Mouse (Mus musculus) naive thymus-derived CD4-positive, alpha-beta T cell, adult 2 months (primary cell): ENCODE measurements around the gene Zpbp2.

Source experiments
- DNase-seq: peaks from one replicate; pipeline ENCODE4 v3.0.0-alpha.2; 2011; ENCODE audit warnings: low read depth

The Zpbp2 gene

GRCm38 (mm10) chr11:98590548-98591445 lies 39.9 kb downstream of the Zpbp2 start:
- no peak for DNase-seq

- peak; percentile 55 for DNase-seq
Measured at GRCm38 (mm10) chr11:98595021-98595420, 44.1 kb downstream of the Zpbp2 start.

GRCm38 (mm10) chr11:98595473-98595872 lies 44.6 kb downstream of the Zpbp2 start:
- DNase-seq: no peak

DNA sequence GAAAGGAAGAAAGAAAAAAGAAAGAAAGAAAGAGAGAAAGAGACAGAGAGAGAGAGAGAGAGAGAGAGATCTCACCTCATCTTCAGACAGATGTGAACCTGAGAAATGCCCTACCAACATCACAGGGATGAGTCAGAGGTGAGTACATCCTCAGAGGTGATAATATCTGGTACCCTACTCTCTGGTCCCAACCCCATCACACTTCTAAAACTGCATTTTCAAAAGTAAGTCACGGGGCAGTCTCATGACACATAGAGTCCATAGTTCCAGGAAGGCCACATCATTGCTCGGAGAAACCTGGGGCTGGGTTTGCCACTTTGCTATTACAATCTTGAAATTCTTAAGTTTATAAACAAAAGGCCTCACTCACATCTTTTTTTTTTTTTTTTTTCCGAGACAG lies 45.1 kb downstream of the Zpbp2 start:
- DNase-seq: no peak

DNA sequence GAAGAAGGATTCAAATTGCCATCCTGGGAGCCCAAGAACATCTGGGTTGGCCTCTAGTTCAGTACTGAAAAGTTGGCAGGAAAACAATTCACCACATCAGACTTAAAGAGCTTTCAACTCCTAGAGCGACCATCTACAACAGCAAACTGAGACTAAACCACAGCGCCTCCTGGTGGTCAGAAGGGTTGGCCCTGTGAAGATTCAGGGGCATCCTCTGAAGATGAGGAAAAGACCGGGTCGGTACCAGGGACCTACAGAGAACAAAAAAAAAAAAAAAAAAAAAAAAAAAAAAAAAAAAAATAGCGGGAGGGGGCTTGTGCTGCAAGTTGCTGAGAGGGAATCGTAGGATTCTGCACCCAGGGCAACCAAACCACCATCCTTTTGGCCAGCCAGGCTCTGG lies 46.5 kb downstream of the Zpbp2 start:
- peak; percentile 94 for DNase-seq

DNA sequence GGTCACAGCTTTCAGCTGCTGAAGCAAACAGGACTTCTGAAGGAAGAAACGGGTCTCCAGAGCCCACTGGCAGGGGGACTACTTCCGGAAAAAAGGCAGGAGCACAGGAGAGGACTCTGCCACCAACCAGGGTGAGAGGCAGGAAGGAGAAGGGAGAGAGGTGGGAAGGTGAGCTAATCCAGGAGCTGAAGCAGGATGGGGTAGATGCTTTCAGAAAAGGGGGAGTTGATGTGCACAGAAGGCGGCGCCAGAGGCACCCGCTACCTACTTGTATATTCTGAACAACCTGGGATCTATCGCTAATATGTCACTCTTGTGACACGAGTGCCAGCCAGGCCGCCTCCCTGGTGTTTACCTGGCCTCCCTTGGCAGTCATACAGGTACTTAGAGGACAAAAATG lies 47.1 kb downstream of the Zpbp2 start, which contains the start of gene Lrrc3c:
Gene Lrrc3c (plus strand): TSS at position 301 of the 400 bp plus-strand sequence.
- DNase-seq: no peak

GRCm38 (mm10) chr11:98598851-98599290 lies 48.0 kb downstream of the Zpbp2 start:
- no peak for DNase-seq

DNA sequence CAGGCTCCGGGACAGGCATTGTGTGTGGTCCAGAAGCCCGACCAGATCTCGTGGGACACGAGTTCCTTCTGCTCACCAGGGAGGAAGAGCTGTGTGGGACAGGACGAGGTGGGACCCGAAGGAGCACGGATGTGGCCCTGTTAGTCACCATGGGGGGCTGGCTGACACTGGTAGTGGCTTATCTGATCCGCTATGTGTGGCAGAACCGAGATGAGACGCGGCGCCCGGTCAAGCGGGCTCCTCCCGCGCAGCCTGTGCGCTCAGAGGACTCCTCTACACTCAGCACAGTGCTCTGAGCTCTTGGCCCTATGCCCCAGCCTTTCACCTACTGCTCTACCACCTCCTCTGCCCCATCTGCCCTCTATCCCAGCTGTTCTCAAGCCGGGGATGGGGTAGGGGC lies 48.4 kb downstream of the Zpbp2 start:
- no peak for DNase-seq

- peak; percentile 40 for DNase-seq
Measured at GRCm38 (mm10) chr11:98602090-98602690, 51.3 kb downstream of the Zpbp2 start.

- peak; percentile 21 for DNase-seq
Measured at GRCm38 (mm10) chr11:98603953-98604352, 53.1 kb downstream of the Zpbp2 start.

GRCm38 (mm10) chr11:98604911-98605310 lies 54.0 kb downstream of the Zpbp2 start:
- peak; percentile 1 for DNase-seq

DNA sequence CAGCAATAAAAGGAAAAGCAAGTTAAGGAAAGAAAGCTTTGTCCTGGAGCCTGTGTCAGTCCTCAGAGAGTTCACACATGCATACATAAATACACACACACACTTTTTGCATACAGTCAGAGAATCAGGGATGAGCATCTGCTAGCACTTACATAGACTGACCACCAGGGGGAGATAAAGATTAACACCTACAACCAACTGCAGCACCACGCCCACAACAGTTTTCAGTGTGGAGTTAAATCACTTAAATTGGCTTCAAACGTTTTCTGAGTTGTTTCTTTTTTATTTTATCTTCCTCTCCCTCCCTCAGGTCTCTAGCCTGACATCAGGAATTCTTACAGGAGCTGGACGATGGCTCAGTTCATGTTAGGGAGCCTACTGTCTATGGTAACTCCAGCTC lies 55.9 kb downstream of the Zpbp2 start:
- peak; percentile 79 for DNase-seq
